Mouse (Mus musculus): ENCODE measurements around the gene Rora. TPM values are rescaled to one million over a fixed set of nuclear protein-coding genes. Genes with fewer than 3 reads are reported as not detected.

The Rora gene
- polyA plus RNA-seq, 1 experiment: 4.5 TPM

DNA sequence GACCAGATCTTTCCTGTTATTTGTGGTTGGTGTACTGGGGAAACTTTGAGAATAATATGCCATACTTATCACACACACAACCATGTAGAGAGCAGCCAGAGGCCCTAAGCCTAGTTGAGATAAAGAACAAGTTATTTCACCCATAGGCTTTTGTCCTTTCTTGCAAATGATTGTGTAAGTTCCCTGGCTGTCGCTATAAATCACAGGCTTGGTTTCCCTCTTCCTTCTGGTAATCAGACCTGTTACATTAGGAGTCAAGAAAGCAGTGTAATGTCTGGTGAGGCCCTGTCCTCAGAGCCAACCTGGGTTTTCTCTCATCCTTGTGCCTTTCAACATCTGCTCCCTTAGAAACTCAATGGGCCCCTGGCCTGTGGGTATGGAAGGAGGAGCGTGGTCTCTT lies 222.7 kb downstream of the Rora start:
- Histone ChIP-seq H3K36me3 (ENCODE audit: control insufficient read depth, insufficient read depth, low read length) (no peaks in the 10 kb centered on the region), H3K27ac (ENCODE audit: insufficient read depth, low read depth, low read length) (no peak overlapping the region), H3K4me3 (ENCODE audit: low read depth, low read length) (no peak overlapping the region), H3K27me3 (ENCODE audit: control insufficient read depth, insufficient read depth, low read length) (no peaks in the 10 kb centered on the region), H3K4me1 (ENCODE audit: control insufficient read depth, insufficient read depth, insufficient read length, low read length) (no peaks in the 10 kb centered on the region)
- WGBS: 51% methylated on average over 2 of the region's 2 CpGs
- TF ChIP-seq POLR2A (IDR thresholded peaks at IDR 0.05; ENCODE audit: low read depth, low read length): no peak
- no peak for TF ChIP-seq CTCF (IDR thresholded peaks at IDR 0.05; ENCODE audit: extremely low read depth, insufficient read length, insufficient replicate concordance, low read depth, low read length)

GRCm38 (mm10) chr9:68881896-68882295 lies 228.3 kb downstream of the Rora start:
- Histone ChIP-seq H3K36me3 (ENCODE audit: control insufficient read depth, insufficient read depth, low read length) (no peaks in the 10 kb centered on the region), H3K4me1 (ENCODE audit: control insufficient read depth, insufficient read depth, insufficient read length, low read length) (no peaks in the 10 kb centered on the region), H3K27ac (ENCODE audit: insufficient read depth, low read depth, low read length) (no peak overlapping the region), H3K4me3 (ENCODE audit: low read depth, low read length) (no peak overlapping the region), H3K27me3 (ENCODE audit: control insufficient read depth, insufficient read depth, low read length) (no peaks in the 10 kb centered on the region)
- no peak for TF ChIP-seq CTCF (IDR thresholded peaks at IDR 0.05; ENCODE audit: extremely low read depth, insufficient read length, insufficient replicate concordance, low read depth, low read length)
- no peak for TF ChIP-seq POLR2A (IDR thresholded peaks at IDR 0.05; ENCODE audit: low read depth, low read length)
- WGBS: 35% methylated on average over 6 of the region's 6 CpGs

GRCm38 (mm10) chr9:68883005-68883404 lies 229.4 kb downstream of the Rora start:
- 62% methylated on average over 6 of the region's 6 CpGs for WGBS
- Histone ChIP-seq H3K4me1 (ENCODE audit: control insufficient read depth, insufficient read depth, insufficient read length, low read length) (no peaks in the 10 kb centered on the region), H3K36me3 (ENCODE audit: control insufficient read depth, insufficient read depth, low read length) (no peaks in the 10 kb centered on the region), H3K4me3 (ENCODE audit: low read depth, low read length) (no peak overlapping the region), H3K27ac (ENCODE audit: insufficient read depth, low read depth, low read length) (no peak overlapping the region), H3K27me3 (ENCODE audit: control insufficient read depth, insufficient read depth, low read length) (no peaks in the 10 kb centered on the region)
- TF ChIP-seq POLR2A (IDR thresholded peaks at IDR 0.05; ENCODE audit: low read depth, low read length): no peak
- no peak for TF ChIP-seq CTCF (IDR thresholded peaks at IDR 0.05; ENCODE audit: extremely low read depth, insufficient read length, insufficient replicate concordance, low read depth, low read length)

DNA sequence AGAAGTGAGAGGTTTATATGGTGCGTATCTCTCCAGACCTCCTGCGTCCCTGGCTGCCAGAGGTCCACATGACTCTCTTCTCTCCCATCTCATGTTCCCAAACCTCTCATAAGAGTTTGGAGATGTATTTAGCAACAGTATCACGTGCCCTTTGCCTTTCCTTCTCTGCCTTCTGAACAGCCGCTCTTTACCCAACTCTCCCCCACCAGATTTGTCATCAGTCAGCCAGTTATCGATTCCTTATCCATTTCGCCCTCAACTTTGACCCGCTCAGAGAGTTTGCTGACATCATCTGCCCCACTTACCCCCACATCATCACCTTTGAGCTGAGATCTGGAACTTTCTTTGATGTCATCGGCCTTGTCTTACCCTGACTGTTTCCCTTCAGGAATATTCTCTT lies 230.1 kb downstream of the Rora start:
- no peak for TF ChIP-seq POLR2A (IDR thresholded peaks at IDR 0.05; ENCODE audit: low read depth, low read length)
- TF ChIP-seq CTCF (IDR thresholded peaks at IDR 0.05; ENCODE audit: extremely low read depth, insufficient read length, insufficient replicate concordance, low read depth, low read length): no peak
- H3K4me1 ChIP-seq (ENCODE audit: control insufficient read depth, insufficient read depth, insufficient read length, low read length): no peaks in the 10 kb centered on the region
- no peak overlapping the region for H3K27ac ChIP-seq (ENCODE audit: insufficient read depth, low read depth, low read length)
- 68% methylated on average over 8 of the region's 8 CpGs for WGBS
- H3K27me3 ChIP-seq (ENCODE audit: control insufficient read depth, insufficient read depth, low read length): no peaks in the 10 kb centered on the region
- H3K36me3 ChIP-seq (ENCODE audit: control insufficient read depth, insufficient read depth, low read length): no peaks in the 10 kb centered on the region
- H3K4me3 ChIP-seq (ENCODE audit: low read depth, low read length): no peak overlapping the region

GRCm38 (mm10) chr9:68884451-68885035 lies 231.0 kb downstream of the Rora start:
- peak overlapping the region; percentile 65 for H3K27ac ChIP-seq (ENCODE audit: insufficient read depth, low read depth, low read length)
- H3K4me1 ChIP-seq (ENCODE audit: control insufficient read depth, insufficient read depth, insufficient read length, low read length): no peaks in the 10 kb centered on the region
- no peaks in the 10 kb centered on the region for H3K36me3 ChIP-seq (ENCODE audit: control insufficient read depth, insufficient read depth, low read length)
- H3K27me3 ChIP-seq (ENCODE audit: control insufficient read depth, insufficient read depth, low read length): no peaks in the 10 kb centered on the region
- 70% methylated on average over 9 of the region's 9 CpGs for WGBS
- no peak overlapping the region for H3K4me3 ChIP-seq (ENCODE audit: low read depth, low read length)
- TF ChIP-seq CTCF (IDR thresholded peaks at IDR 0.05; ENCODE audit: extremely low read depth, insufficient read length, insufficient replicate concordance, low read depth, low read length) (no peak), POLR2A (IDR thresholded peaks at IDR 0.05; ENCODE audit: low read depth, low read length) (no peak)

DNA sequence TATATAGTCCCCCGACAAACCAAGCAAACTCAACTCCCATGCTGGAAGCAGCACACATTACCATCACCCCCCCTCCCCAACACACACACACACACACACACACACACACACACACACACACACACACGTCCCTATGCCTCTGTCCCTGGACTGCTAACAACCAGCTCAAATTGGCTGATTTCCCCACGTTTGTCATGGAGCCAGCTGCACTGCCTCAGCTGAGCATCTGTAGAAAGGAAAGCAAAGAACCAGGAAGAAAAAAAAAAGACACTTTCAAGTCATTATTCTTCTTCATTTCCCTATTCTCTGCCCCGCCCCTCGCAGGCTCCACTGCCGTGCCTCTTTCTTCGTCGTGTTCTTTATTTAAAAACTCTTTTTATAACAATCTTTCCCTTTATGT lies 235.1 kb downstream of the Rora start:
- TF ChIP-seq POLR2A (IDR thresholded peaks at IDR 0.05; ENCODE audit: low read depth, low read length) (no peak), CTCF (IDR thresholded peaks at IDR 0.05; ENCODE audit: extremely low read depth, insufficient read length, insufficient replicate concordance, low read depth, low read length) (no peak)
- no peak overlapping the region for H3K4me3 ChIP-seq (ENCODE audit: low read depth, low read length)

DNA sequence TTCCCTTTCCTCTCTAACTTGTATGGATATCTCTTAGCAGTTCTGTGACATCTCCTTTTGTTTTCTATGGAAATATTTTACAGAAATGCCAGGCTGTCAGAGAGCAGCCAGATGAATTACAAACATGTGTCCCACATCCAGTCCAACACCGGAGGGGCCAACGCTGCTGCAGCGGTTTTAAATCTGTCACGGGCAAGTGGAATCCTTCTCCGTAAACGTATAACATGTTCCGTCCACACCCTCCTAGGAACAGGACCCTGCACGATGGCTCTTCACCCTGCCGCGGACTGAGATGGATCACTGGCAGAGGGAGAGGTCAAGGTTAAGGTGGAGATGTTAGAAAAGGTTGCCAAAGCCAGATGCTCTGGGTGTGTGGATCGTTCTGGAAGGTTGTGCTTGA lies 237.8 kb downstream of the Rora start:
- no peak overlapping the region for H3K4me3 ChIP-seq (ENCODE audit: low read depth, low read length)
- no peaks in the 10 kb centered on the region for H3K27me3 ChIP-seq (ENCODE audit: control insufficient read depth, insufficient read depth, low read length)
- no peaks in the 10 kb centered on the region for H3K36me3 ChIP-seq (ENCODE audit: control insufficient read depth, insufficient read depth, low read length)
- no peaks in the 10 kb centered on the region for H3K4me1 ChIP-seq (ENCODE audit: control insufficient read depth, insufficient read depth, insufficient read length, low read length)
- TF ChIP-seq POLR2A (IDR thresholded peaks at IDR 0.05; ENCODE audit: low read depth, low read length) (no peak), CTCF (IDR thresholded peaks at IDR 0.05; ENCODE audit: extremely low read depth, insufficient read length, insufficient replicate concordance, low read depth, low read length) (no peak)
- WGBS: 83% methylated on average over 11 of the region's 11 CpGs
- H3K27ac ChIP-seq (ENCODE audit: insufficient read depth, low read depth, low read length): no peak overlapping the region

More for the DNA sequence above, 235.1 kb downstream of the Rora start:
- 44% methylated on average over 8 of the region's 8 CpGs for WGBS
- Histone ChIP-seq H3K27ac (ENCODE audit: insufficient read depth, low read depth, low read length) (no peak overlapping the region), H3K27me3 (ENCODE audit: control insufficient read depth, insufficient read depth, low read length) (no peaks in the 10 kb centered on the region), H3K36me3 (ENCODE audit: control insufficient read depth, insufficient read depth, low read length) (no peaks in the 10 kb centered on the region), H3K4me1 (ENCODE audit: control insufficient read depth, insufficient read depth, insufficient read length, low read length) (no peaks in the 10 kb centered on the region)
